Mouse (Mus musculus): ENCODE results near the gene Gcc2.
"Not testable (repeated sequence)": the region's sequence is repeated elsewhere in the genome, so short reads cannot be mapped to it uniquely, and the experiment has no call there.

Gene Gcc2

DNA sequence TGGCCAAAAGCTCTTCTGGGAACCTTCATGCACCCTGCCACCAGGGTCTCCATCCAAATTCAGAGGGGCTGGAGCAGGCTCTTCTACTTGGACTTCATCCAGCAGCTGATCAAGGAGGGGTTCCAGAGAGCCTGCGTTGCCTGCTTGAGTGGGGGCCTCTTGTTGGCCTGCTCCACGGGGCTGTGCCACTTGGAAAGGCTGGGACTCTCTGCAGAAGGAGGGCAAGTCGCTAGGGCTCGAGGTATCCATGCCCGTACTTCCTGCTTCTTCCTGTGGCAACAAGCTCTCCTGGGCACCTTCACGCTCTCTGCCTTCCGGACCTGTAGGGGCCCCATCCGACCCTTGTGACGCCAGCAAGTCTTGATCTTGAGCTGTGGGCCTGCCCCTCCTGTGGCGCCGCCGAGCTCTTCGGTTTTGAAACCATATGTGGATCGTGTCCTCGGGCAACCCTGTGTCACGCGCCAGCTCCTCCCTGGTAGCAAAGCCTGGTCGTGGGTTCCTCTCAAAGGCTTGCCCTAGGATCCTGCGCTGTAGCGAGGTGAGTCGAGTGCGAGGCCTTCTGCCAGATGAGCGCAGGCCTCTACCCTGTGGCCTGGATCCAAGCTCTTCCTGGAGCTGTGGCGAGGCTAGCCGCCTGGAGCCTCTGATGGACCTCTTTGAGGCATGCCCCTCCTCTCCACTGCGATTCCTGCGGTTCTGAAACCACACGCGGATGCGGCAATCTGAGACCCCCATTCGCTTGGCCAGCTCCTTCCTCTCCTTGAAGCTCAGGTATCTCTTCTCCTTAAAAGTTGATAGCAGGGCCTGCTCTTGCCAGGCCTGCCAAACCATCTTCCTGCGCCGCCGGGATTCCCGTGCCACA is 23.3 kb upstream of the Gcc2 start:
- DNase-seq (ENCODE audit: low spot score in 2 of 2), result peak; percentile 74

DNA sequence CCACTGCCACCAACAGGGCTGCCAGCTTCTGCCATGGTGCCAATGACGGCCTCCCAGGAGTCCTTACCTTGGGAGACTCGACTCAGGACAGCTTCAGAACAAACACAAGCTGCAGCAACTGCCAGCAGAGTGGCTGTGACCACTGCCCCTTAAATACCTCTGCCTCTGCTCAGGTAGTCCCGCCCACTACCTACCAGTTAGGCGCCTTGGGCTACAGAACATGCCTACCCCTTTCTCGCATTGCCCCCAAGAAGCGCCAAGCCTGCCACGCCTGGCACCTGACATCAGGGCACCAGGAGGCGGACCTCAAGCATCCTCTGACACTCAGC is 22.7 kb upstream of the Gcc2 start, which contains the start of gene Duxf3:
Gene Duxf3 (minus strand): TSS at position 35 of the 329 bp plus-strand sequence.
- DNase-seq (ENCODE audit: low spot score in 2 of 2), result not testable (repeated sequence)

- DNase-seq (ENCODE audit: low spot score in 2 of 2), result not testable (repeated sequence)
Observed at GRCm38 (mm10) chr10:58233054-58233739, 22.1 kb upstream of the Gcc2 start.

GRCm38 (mm10) chr10:58233740-58234121 is 21.6 kb upstream of the Gcc2 start:
- not testable (repeated sequence) for DNase-seq (ENCODE audit: low spot score in 2 of 2)

DNA sequence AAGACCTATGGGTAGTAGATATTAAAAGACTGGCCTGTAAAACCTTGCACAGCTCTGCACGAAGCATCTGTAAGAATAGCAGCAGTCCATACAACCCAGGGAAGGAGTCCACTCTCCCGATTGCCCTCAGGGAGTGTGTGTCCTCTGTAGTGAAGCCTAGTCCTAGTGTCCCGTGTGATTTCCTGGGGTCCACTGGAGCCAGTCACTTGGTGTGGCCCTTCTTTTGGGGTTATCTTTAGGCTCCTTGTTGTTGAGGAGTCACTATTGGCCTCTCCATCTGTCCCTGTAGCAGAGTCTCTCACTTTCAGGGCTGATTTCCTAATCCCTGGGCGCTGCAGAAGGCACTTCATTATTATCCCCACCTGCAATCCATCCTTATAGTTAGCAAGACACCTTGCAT is 20.3 kb upstream of the Gcc2 start:
- DNase-seq (ENCODE audit: low spot score in 2 of 2), result not testable (repeated sequence)

DNA sequence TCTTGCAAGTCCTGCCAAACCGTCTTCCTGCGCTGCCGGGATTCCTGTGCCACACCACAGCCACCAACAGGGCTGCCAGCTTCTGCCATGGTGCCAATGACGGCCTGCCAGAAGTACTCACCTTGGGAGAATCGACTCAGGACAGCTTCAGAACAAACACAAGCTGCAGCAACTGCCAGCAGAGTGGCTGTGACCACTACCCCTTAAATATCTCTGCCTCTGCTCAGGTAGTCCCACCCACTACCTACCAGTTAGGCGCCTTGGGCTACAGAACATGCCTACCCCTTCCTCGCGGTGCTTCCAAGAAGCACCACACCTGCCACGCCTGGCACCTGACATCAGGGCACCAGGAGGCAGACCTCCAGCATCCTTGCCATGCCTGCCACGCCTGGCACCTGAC is 18.7 kb upstream of the Gcc2 start, which contains the start of gene Gm4981:
Gene Gm4981 (minus strand): TSS at position 89 of the 400 bp plus-strand sequence.
- no peak for DNase-seq (ENCODE audit: low spot score in 2 of 2)

GRCm38 (mm10) chr10:58238984-58239740 is 16.1 kb upstream of the Gcc2 start:
- peak; percentile 45 to 62 for DNase-seq (ENCODE audit: low spot score in 2 of 2)

DNA sequence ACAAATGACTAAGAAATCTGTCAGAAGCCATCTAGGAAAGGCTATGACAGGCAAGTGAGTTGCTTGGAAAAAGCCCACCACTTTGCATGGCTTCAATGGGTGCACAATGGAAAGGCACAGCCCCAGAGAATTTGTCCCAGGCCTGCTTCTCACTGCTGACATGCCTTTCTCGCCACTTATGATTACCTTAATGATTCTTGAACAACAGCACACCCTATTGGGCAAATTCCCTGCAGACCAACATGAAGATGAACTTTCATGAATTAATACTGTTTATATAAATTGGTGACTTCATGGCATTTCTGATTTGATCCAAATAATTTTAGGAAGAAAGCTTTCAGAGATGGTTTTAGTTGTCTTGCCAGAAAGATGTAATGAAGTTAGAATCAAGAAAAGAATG is 5.8 kb upstream of the Gcc2 start:
- no peak for DNase-seq (ENCODE audit: low spot score in 2 of 2)

DNA sequence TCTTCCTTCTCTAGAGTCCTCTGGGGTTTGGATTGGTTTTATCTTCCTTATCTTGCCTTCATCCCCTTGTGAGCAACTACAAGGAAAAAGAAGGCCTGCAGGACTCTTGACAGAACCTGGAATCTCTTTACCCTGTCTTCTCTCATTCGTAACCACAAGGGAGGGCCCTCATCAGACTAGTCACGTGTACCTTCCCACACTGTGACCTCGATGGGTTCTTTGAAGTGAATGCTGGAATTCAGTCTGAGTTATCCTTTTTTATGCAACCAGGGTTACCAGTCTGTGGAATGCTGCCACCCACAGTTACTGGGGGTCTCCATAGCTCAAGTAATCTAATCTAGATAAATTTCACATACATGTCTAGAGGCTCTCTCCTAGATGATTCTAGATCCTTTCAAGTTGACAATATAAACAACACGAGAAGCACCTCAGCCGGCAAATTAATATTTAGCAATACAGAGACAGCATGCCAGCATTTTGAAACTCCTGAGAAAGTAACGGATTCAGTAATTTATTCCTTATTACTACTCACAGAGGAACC is 592 bp upstream of the Gcc2 start:
- DNase-seq (ENCODE audit: low spot score in 2 of 2), result no peak

- DNase-seq (ENCODE audit: low spot score in 2 of 2), result no peak
Observed at GRCm38 (mm10) chr10:58255954-58256353, 657 bp downstream of the Gcc2 start.

- no peak for DNase-seq (ENCODE audit: low spot score in 2 of 2)
Observed at GRCm38 (mm10) chr10:58258466-58258865, 3.2 kb downstream of the Gcc2 start.

DNA sequence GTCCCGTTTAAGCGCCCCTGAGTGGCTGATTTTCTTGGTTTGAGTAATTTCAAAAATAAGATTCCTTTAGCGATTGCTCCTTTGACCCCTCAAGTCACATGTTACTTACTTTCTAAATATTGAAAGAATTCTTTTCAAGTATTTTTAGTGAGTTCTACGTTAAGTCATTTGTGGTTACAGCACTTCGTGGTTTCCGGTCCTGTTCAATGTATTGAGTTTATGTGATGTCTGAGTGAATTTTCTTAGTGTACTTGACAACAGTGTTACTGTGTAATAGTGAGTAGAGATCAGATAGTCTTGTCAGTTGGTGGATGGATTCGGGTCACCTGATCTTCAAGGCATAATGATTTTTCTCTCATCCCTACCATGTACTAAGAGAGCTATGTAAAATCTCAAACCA is 26.9 kb downstream of the Gcc2 start:
- no peak for DNase-seq (ENCODE audit: low spot score in 2 of 2)

GRCm38 (mm10) chr10:58290742-58291141 is 35.4 kb downstream of the Gcc2 start:
- DNase-seq (ENCODE audit: low spot score in 2 of 2), result no peak

DNA sequence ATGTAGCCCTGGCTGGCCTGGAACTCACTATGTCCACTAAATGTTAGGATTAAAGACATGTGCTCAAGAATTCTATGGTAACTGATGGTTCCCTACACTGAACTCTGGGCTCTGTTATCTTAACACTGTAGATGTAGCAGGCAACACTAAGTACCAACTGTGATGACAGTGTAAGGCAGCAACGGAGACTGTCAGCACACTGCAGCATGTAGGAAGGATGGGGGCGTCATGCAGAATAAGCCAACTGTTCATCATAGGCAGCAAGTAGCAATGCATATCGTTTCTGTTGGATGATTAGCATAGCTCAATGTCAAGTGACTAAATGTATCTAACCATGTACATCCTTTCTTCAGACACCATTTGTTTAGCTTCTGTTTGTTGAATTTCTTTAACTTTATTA is 38.9 kb downstream of the Gcc2 start:
- no peak for DNase-seq (ENCODE audit: low spot score in 2 of 2)

GRCm38 (mm10) chr10:58295605-58296004 is 40.3 kb downstream of the Gcc2 start:
- DNase-seq (ENCODE audit: low spot score in 2 of 2), result no peak

GRCm38 (mm10) chr10:58304996-58305395 is 49.7 kb downstream of the Gcc2 start:
- DNase-seq (ENCODE audit: low spot score in 2 of 2), result no peak

DNA sequence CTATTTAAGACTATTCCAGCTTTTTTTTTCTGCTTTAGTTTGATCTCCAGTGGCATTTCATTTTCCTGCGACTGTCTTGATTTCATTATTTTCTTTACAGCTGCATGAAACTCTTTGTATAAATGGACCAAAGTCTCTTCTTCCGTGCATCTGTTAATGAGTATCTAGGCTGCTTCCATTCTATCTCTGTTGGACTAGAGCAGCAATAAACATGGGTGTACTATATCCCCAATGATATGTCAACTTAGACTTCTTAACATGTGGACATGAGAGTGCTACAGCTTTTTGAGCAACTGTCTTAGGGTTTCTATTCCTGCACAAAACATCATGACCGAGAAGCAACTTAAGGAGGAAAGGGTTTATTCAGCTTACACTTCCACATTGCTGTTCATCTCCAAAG is 51.6 kb downstream of the Gcc2 start:
- no peak for DNase-seq (ENCODE audit: low spot score in 2 of 2)

- no peak for DNase-seq (ENCODE audit: low spot score in 2 of 2)
Observed at GRCm38 (mm10) chr10:58310791-58311190, 55.5 kb downstream of the Gcc2 start.

- DNase-seq (ENCODE audit: low spot score in 2 of 2), result no peak
Observed at GRCm38 (mm10) chr10:58312887-58313286, 57.6 kb downstream of the Gcc2 start.

DNA sequence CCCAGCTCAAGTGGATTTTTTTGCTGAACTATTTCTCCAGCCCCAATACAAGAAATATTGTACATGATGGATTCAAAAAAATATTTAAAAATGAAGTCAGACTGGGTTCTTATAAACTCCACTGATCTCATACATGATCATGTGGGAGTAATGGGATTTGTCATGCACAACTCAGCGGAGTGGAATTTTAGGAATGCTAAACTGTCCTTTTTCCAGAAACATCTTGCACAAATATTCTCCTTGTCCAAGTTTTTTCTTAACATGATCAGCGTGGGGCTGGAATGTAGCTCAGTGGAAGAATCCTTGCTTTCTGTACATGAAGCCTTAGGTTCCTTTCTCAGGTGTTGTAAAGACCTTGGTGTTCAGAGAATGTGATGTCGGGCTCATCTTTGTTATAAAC is 65.6 kb downstream of the Gcc2 start:
- DNase-seq (ENCODE audit: low spot score in 2 of 2), result no peak

DNA sequence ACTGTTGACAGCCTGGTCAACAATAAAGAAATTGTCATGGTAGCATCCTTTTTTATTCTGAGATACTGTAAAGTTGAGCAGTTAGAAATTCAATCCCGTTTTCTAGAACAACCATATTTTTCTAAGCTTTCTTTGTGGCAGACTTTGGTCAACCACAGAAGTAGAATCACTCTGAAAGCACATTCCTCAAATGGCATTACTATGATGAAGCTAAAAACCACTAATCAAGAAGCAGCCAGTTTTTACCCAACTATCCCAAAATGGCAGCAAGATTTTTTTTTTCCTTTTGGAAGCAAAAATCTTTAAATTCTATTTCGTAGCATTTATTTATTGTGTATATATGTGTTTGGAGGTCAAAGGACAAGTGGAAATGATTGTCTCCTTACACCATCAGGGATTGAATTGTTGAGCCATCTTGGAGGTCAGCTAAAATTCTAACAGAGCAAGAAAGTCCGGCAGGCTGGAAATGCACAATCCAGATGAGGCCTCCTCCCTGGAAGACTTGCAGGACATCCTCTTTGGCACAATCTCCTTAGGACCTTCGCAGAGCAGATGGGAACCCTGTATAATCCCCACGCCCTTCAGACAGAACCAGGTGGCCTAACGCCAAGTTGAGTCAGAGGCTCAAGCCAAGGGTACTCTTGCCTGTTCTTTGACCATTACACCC is 67.2 kb downstream of the Gcc2 start:
- no peak for DNase-seq (ENCODE audit: low spot score in 2 of 2)

Measured in frontal cortex, postnatal 10 days (tissue).